Mouse (Mus musculus) heart, postnatal 10 days (tissue): ENCODE results near the gene Dnm3. TPM values are rescaled to one million over a fixed set of nuclear protein-coding genes. Genes with fewer than 3 reads are reported as not detected.
"Not testable (repeated sequence)": the region's sequence is repeated elsewhere in the genome, so short reads cannot be mapped to it uniquely, and the experiment has no call there.

Experiments
- DNase-seq, 2 experiments: peaks; one replicate each; pipeline ENCODE4 v3.0.0; 2021
- intact Hi-C: fragments of 180-260 bp; cut with DNase I; formaldehyde crosslinking; loops from one replicate; pipeline ENCODE4 v1.15.1; 2025
- total RNA-seq, 2 experiments: library from RNA; stranded (reverse); gene quantifications; 2 replicates each; pipeline ENCODE4 v1.2.3; 2021

Dnm3 gene
- total RNA-seq, 2 experiments from 2014 or later: 6.4 to 8.4 TPM

GRCm38 (mm10) chr1:162436672-162437071, 41.2 kb downstream of the Dnm3 start:
- no peak for DNase-seq
- intact Hi-C loops: no loop called here

DNA sequence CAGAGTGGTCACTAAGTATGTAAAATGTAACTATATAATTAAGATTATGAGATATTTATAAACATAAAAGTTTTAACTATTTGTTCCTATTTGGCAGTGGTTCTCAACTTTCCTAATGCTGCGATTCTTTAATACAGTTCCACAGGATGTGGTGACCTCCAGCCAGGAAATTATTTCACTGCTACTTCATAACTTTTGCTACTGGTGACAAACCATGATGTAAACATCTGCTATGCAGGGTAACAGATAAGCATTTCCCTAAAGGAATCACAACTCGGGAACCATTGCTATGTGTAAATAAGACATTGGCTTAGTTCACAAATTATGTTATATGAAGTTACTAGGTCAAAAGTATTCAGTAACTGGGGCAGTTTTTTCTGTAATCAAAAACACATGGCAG, 48.9 kb downstream of the Dnm3 start:
- intact Hi-C loops: no loop called here
- no peak for DNase-seq

GRCm38 (mm10) chr1:162425930-162426478, 51.8 kb downstream of the Dnm3 start:
- DNase-seq: no peak
- intact Hi-C loops: no loop called here

- DNase-seq: no peak
- intact Hi-C loops: no loop called here
These were observed 55.0 kb downstream of the Dnm3 start for GRCm38 (mm10) chr1:162422826-162423225.

- intact Hi-C loops: no loop called here
- no peak for DNase-seq
These were observed 64.0 kb downstream of the Dnm3 start for GRCm38 (mm10) chr1:162413791-162414190.

- intact Hi-C loops: no loop called here
- no peak for DNase-seq
These were observed 64.9 kb downstream of the Dnm3 start for GRCm38 (mm10) chr1:162412787-162413429.

- intact Hi-C loops: no loop called here
- no peak for DNase-seq
These were observed 67.4 kb downstream of the Dnm3 start for GRCm38 (mm10) chr1:162410207-162410965.

DNA sequence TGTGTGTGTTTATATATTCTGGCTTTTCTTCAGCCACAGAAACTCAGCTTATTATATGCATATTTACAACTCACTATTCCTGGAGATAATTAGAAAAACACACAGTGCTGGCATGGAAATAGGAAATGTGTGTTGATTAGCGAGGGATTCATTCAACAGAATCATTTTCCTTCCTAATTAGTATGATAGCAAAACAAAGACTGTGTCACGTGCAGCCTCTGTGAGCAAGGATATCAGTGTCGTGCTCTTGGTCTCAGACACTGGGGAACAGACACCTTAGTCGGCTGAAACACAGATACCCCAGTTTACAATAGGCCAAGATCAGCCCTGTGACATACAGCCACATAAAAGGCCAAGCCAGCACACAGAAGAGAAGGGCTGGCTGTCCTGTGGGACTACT, 83.3 kb downstream of the Dnm3 start:
- DNase-seq: peak; percentile 12 to 34
- intact Hi-C loops: no loop called here

DNA sequence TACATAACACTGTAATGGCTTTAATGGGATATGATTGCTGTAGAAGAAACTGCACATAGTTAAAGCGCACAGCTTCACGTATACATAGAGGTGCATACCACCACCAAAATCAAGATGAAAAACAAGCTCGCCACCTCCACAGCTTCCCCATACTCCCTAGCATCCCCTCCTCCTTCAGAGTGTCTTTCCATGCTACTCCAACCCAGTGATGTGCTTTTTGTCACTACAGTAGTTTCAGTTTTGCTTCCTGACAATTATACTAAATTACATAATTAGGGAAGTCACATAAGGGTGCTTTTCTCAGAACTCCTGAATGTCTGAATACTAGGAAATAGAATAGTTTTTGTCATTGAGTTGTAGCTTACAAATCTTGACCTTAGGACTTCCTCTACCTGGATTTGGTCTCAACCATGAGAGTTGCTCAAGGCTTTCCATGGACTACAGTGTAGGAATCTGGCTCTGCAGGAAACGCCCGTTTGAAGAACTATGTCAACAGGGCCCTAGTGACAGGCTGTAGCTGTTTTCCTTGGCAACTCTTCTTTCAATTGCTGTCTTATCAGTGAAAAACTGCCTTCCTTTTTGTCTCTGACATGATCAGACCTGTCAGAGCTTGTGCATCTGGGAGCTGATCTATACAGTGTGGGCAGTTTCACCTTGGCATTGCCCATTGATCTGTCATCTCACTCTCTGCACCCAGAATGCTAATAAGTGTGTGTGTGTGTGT, 89.2 kb downstream of the Dnm3 start:
- DNase-seq: peak; percentile 14 to 18
- intact Hi-C loops: loop anchor here (5.0 kb wide), 1 partner anchor 89 kb away; the partner anchor contains the start of gene Dnm3

DNA sequence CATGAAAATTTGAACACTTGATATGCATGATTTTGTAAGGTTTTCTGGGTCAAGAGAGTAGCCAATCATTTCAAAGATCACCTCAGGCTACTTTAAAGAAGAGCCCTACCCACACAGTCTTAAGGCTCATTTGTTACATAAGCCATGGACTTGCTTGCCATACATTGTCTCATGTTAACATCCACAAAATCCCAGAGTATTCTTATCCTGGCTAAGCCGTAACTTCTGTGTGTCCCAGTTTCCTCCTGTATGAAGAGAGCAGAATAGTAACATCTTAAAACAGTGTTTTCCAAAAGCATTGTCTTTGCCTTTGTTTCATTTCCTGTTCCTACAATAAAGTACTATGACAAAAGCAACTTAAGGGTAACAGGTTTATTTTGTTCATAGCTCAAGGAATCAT, 104.8 kb downstream of the Dnm3 start:
- intact Hi-C loops, DNase-seq: not testable (repeated sequence)

DNA sequence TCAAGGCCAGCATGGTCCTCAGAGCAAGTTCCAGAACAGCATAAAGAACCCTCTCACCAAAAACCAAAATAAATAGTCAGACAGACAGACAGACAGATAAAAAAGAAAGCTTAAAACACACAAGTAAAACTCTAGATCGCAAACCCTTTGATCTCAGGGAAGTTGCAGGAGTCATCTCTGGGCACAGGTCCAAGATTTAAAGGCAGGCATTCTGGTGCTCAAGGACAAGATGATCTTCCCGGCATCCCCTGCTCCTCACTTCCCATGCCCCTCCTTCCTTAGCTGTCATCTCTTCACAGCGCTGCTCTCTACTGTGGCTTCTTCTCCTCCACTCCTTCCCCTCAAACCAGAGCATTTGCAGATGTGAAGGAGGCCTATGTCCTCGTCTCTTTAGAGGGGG, 108.1 kb downstream of the Dnm3 start:
- intact Hi-C loops: loop anchor here (10.0 kb wide), 1 partner anchor 105 kb away; the partner anchor contains the start of gene Dnm3

DNA sequence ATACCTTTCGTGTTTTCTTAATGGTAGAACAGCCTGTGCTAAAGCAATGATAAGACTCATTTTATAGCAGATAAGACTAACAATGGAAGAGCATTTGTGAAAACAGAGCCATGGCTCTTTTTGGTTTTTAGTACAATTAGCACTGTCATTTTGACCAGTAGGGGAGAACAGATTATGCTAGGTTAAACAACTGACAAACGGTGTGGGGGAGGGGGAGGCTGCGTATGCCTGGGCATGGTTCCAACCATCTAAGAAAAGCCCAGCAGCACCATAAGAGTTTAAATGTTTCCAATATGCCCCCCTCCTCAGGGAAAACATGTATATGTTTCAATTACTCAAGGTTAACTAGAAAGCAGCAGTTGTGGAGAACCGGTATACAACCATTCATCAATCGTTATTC, 115.9 kb downstream of the Dnm3 start:
- intact Hi-C loops: loop anchor here (10.0 kb wide), 1 partner anchor 113 kb away; the partner anchor contains the start of gene Dnm3
- DNase-seq: peak; percentile 42 to 44

More for the DNA sequence above, 108.1 kb downstream of the Dnm3 start:
- no peak for DNase-seq

- intact Hi-C loops: no loop called here
- DNase-seq: peak; percentile 50 to 65
These were observed 118.6 kb downstream of the Dnm3 start for GRCm38 (mm10) chr1:162359270-162359669.

GRCm38 (mm10) chr1:162358036-162358435, 119.8 kb downstream of the Dnm3 start:
- intact Hi-C loops: loop anchor here (1.0 kb wide), 2 partner anchors 171 to 307 kb away; no protein-coding TSS in a partner anchor
- peak; percentile 53 to 71 for DNase-seq

GRCm38 (mm10) chr1:162356481-162356880, 121.4 kb downstream of the Dnm3 start:
- DNase-seq: no peak
- intact Hi-C loops: no loop called here

GRCm38 (mm10) chr1:162354780-162355179, 123.1 kb downstream of the Dnm3 start:
- no peak for DNase-seq
- intact Hi-C loops: no loop called here

DNA sequence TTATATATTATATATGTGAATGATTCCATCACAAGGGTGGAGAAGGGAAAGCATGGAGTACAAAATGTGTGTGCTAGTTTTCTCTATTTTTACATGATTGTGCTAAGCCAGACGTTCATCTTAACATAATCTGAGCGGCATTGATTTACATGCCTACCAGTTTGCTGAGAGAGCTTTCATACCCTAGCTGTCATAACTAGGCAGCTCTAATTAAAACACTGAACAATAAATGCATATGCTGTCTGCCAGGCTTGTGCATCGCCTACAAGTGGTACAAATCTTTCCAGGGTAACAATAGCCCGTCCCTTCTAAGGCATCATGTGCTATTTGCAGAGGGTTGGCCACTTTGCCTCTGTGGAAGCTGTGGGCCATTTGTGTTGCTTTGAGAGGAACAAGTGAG, 124.0 kb downstream of the Dnm3 start:
- intact Hi-C loops: no loop called here
- no peak for DNase-seq

DNA sequence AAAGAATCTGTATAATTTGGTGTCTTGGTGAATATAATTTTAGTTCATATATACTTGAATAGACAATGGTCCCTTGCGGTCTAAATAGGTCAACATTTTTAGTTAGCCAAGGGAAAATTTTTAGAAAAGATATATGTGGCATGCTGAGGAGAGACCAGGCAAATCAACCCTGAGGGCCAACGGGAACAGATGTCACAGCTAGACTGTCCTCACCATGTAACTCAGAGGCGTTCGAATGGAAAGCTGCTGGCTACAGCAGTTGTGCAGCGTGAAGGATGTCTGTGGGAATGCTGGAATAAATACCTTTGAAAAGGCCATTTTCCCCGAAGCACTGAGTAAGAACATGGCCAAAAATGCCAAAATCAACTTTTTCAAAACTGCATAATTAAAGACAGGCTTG, 128.5 kb downstream of the Dnm3 start:
- intact Hi-C loops: no loop called here
- DNase-seq: no peak

DNA sequence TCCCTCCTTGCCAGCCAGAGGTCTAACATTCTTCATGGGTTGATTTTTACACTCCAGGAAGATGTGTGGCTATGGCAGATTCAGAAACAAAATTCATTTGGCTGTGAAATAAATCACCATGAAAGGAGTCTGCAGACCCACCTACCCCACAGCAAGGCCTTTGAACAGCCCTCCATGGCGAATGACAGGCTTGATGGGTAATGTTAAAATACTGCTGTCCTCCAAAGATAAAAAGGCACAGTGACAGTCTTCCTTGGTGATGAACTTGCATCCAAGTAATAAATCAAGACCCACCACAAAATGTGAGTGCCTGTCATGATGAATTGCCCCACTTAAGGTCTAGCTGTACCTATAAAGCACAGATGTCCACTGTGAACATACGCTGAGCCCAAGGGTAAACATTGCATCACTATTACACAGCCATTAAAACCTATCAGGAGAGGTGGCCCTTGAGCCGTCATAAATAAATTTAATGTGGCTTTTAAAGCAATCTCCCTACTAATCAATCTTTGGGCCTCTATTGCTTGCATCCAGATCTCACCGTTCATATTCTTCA, 131.3 kb downstream of the Dnm3 start:
- DNase-seq: no peak
- intact Hi-C loops: no loop called here

DNA sequence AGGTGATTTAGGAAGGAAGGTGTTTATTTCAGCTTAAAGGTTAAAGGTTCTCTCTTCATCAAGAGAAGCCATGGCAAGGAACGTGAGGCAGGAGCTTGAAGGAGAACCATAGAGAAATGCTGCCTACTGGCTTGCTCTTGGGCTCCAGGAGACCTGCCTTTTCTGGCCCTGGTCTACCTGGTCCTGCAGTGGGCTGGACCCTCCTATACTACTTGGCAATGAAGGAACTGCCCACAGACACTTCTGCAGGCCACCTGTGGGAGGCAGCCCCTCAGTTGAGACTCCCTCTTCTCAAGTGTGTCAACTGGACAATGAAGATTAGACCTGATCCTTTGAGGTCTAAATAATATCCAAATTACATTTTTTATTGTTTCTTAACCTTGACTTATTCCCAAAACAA, 140.7 kb downstream of the Dnm3 start:
- intact Hi-C loops: no loop called here
- no peak for DNase-seq

DNA sequence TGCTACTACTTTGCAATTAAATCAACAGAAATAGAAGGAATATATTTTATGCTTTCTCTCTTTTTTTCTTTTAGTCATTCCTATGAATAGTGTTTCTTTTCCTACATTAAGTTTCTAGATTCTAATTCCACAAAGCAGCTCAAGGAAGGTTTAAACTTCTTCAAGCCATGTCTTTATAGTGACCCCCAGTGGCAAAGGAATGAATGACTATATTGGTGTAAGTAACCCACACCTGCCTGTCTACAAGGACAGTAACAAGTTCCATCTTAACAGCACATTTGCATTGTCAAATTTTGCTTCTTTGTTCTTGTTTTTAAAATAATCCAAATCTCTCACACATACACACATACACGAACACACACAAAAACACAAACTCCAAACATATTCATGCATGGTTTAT, 141.2 kb downstream of the Dnm3 start:
- intact Hi-C loops: no loop called here
- DNase-seq: peak; percentile 29 to 62
